Mouse (Mus musculus) limb, embryonic 14.5 days (tissue): Measurements from ENCODE around the gene Fam57b. TPM values are rescaled to one million over a fixed set of nuclear protein-coding genes. Genes with fewer than 3 reads are reported as not detected.

Experiments used
- ATAC-seq: fragments of 200-750 bp; cut with Nextera tagmentation; 2 replicates; pipeline ENCODE4 v1.8.0; 2017; ENCODE audit warnings: low read depth, moderate number of reproducible peaks, moderate TSS enrichment; ENCODE audit not compliant: low FRiP score
- DNase-seq: peaks from one replicate; pipeline ENCODE4 v3.0.0-alpha.2; 2015; ENCODE audit warnings: low spot score
- H3K27ac ChIP-seq: fragments of 300-500 bp; sonication (generic); replicated peaks from 2 replicates; pipeline ENCODE4 v1.5.1; 2014; ENCODE audit warnings: low read depth, mild to moderate bottlenecking, low read length, moderate library complexity, mixed read lengths
- H3K27me3 ChIP-seq: fragments of 300-500 bp; sonication (generic); 2 replicates; pipeline ENCODE4 v1.6.1; 2014; ENCODE audit warnings: low read length, mixed read lengths; ENCODE audit not compliant: control insufficient read depth, insufficient read depth
- H3K36me3 ChIP-seq: fragments of 300-500 bp; sonication (generic); 2 replicates; pipeline ENCODE4 v1.6.1; 2014; ENCODE audit warnings: mild to moderate bottlenecking, low read length, moderate library complexity, mixed read lengths; ENCODE audit not compliant: control insufficient read depth, insufficient read depth
- H3K4me1 ChIP-seq: fragments of 300-500 bp; sonication (generic); 2 replicates; pipeline ENCODE4 v1.6.1; 2014; ENCODE audit warnings: antibody characterized with exemption, low read length, mixed read lengths; ENCODE audit not compliant: control insufficient read depth, insufficient read depth
- H3K4me2 ChIP-seq: fragments of 300-500 bp; sonication (generic); replicated peaks from 2 replicates; pipeline ENCODE4 v1.6.1; 2014; ENCODE audit warnings: low read depth, mild to moderate bottlenecking, low read length, moderate library complexity; ENCODE audit not compliant: severe bottlenecking
- H3K4me3 ChIP-seq: fragments of 300-500 bp; sonication (generic); replicated peaks from 2 replicates; pipeline ENCODE4 v1.5.1; 2014; ENCODE audit warnings: low read length
- H3K9ac ChIP-seq: fragments of 300-500 bp; sonication (generic); 2 replicates; pipeline ENCODE4 v1.6.1; 2014; ENCODE audit warnings: mild to moderate bottlenecking, low read depth, low read length, moderate library complexity; ENCODE audit not compliant: severe bottlenecking
- H3K9me3 ChIP-seq: fragments of 300-500 bp; sonication (generic); 2 replicates; pipeline ENCODE4 v1.6.1; 2016; ENCODE audit warnings: low read length; ENCODE audit not compliant: control insufficient read depth
- POLR2A ChIP-seq: fragments of 200-500 bp; IDR thresholded peaks from 2 replicates; pipeline ENCODE4 v1.8.0; 2012; ENCODE audit warnings: inconsistent platforms, mild to moderate bottlenecking, moderate library complexity, borderline replicate concordance; ENCODE audit not compliant: insufficient read depth, insufficient read length; ENCODE audit errors: extremely low read depth
- WGBS: fragments of 180-500 bp; shearing (Covaris S2); extraction: QIAGEN DNeasy Blood & Tissue Kit; methylation state at CpG from one replicate; pipeline ENCODE4 v1.1.7; 2014; 5-methylcytosine and 5-hydroxymethylcytosine counted together
- polyA plus RNA-seq, 2 experiments: library from polyadenylated mRNA; depleted of rRNA in 1 of 2; stranded (reverse) in 1 of 2; unstranded in 1 of 2; fragments of >200 nt; fragmentation: Nextera tagmentation in 1 of 2; extraction: Ambion mirVana in 1 of 2; gene quantifications; 2 replicates each; pipeline versions ENCODE4 v1.2.1 to v1.2.3; 2012 to 2014

Fam57b gene
- polyA plus RNA-seq, 2 experiments, result 0.21 to 1.6 TPM

DNA sequence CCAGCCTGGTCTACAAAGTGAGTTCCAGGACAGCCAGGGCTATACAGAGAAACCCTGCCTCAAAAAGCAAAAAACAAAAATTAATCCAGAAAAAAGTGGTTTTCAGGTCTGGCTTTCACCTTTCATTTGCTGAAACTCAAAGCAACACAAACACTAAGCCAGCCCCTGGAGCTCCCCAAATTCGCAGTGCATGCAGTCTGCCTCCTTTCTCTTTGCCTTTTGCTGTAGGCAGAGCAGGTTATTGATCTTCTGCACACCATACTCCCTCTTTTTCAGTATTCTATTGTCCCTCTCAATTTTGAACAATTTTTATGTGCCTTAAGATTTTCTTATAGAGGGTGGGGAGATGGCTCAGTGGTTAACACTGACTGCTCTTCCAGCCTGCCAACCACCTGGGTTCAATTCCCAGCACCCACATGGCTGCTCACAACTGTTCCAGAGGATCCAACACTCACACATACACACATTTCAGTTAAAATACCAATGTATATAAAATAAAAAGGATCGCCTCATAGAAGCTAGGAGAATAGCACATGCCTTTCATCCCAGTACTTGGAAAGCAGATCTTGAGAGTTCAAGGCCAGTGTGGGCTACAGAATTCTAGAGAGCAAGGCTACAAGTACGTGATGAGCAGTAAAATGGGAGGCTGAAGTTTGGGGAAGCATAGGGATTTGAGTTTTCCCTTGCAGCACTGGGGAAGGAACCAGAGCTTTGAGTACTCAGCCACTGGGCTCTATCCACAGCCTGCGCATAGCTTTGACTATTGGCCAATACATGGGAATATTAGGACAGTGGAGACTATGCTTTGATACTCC, 3.8 kb upstream of the Fam57b start:
- H3K4me2 ChIP-seq, result no peak overlapping the region

DNA sequence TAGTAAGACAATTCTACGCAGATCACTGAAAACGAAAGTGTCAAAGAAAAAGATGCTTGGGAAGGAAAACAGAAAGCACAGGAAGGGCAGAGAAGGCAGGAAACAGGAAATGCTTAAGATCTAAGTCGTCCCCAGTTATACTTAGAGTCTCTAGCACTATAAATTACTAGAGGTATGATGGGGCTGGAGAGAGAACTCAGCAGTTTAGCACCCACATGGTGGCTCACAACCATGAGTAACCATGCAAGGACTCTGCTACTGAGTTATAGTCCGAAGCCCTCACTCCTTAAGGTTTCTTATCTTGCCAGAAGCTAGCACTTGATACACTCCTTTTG, 3.2 kb upstream of the Fam57b start:
- no peaks in the 10 kb centered on the region for H3K9me3 ChIP-seq
- no peak for TF ChIP-seq POLR2A
- peaks cover 51% of the 10 kb centered on the region for H3K36me3 ChIP-seq
- no peak overlapping the region for H3K4me2 ChIP-seq
- H3K27ac ChIP-seq, result no peak overlapping the region
- no peak overlapping the region for H3K4me3 ChIP-seq
- peaks cover 21% of the 10 kb centered on the region for H3K4me1 ChIP-seq
- no peak for DNase-seq
- no peak overlapping the region for H3K9ac ChIP-seq
- WGBS, result 74% methylated on average over 4 of the region's 4 CpGs
- no peaks in the 10 kb centered on the region for H3K27me3 ChIP-seq
- ATAC-seq, result no peak

More for the DNA sequence above, 3.8 kb upstream of the Fam57b start:
- Histone ChIP-seq H3K36me3 (peaks cover 57% of the 10 kb centered on the region), H3K27me3 (no peaks in the 10 kb centered on the region), H3K9me3 (no peaks in the 10 kb centered on the region), H3K4me1 (peaks cover 21% of the 10 kb centered on the region), H3K4me3 (no peak overlapping the region), H3K27ac (0 out of 2 replicates have a peak overlapping the region, but pooled peaks have one; percentile 96), H3K9ac (no peak overlapping the region)
- no peak for DNase-seq
- TF ChIP-seq POLR2A, result no peak
- no peak for ATAC-seq
- WGBS, result 67% methylated on average over 4 of the region's 4 CpGs

DNA sequence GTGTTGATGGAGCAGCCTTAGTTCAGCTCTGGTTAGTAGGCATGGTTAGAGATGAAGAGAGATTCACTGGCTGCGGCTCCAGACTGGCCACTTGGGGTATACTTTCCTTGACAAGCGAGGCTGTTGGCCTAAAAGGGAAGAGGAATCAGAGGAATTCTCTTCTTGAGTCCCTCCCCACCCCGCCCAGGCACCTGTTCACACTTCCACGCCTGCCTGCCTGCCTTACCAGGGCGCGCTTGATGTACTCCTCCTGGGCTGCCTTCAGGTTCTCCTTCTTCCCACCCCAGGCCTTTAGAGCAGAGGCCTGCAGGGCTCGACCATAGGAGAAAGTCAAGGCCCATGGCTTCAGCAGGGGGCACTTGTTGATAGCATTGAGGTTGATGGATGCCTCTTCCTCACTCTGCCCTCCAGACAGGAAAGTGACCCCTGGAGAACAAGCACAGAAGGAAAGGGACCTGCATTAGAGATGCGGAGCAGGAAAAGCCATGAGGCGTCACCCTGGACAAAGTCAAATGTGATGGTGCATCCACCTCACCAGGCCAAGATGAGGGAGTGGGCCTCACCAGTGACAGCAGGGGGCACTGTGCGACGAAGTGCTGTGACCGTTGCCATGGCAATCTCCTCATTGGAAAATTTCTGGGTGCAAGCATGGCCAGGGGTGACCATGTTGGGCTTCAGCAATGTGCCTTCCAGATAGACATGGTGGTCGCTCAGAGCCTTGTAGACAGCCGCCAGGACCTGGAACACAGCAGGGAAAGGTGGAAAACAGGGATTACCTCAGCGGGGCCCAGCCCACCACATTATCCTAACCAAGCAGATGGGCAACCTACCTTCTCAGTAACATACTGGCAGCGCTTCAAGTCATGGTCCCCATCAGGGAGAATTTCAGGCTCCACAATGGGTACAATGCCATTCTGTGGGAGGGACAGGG, 1.8 kb upstream of the Fam57b start:
- ATAC-seq (no peak), DNase-seq (no peak)
- Histone ChIP-seq H3K4me3 (no peak overlapping the region), H3K27ac (no peak overlapping the region), H3K4me1 (peaks cover 31% of the 10 kb centered on the region), H3K36me3 (peaks cover 40% of the 10 kb centered on the region), H3K4me2 (no peak overlapping the region), H3K9me3 (no peaks in the 10 kb centered on the region), H3K9ac (no peak overlapping the region), H3K27me3 (no peaks in the 10 kb centered on the region)
- no peak for TF ChIP-seq POLR2A
- 85% methylated on average over 14 of the region's 16 CpGs for WGBS

DNA sequence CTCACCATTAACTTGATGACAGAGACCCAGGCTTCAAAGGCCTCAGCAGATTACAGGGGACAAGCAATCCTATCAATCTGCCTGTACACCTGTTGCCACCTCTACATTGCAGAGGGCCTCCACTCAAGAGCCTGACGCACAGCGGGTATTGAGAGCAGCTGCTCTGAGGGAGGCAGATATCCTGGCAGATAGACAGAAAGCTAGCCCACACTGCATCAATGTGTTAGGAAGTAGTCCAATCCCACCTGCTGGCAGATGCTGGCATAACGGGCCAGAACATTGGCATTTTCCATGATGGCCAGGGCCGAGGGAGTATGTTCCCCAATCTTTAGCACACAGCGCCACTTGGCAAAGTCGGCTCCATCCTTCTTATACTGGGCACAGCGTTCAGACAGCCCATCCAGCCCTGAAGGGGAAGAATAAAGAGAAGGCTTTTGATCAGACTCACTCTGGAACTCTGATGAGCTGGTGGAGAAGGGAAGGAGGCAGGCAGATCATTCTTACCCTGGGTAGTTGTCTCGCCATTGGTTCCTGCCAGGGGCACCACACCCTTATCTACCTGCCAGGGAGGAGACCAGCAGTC, 1.0 kb upstream of the Fam57b start:
- no peak for TF ChIP-seq POLR2A
- H3K27me3 ChIP-seq, result no peaks in the 10 kb centered on the region
- peak overlapping the region; percentile 90; the same call in 1 of the 2 replicates for H3K4me3 ChIP-seq
- ATAC-seq (no peak), DNase-seq (no peak)
- H3K36me3 ChIP-seq, result peaks cover 43% of the 10 kb centered on the region
- H3K4me2 ChIP-seq, result no peak overlapping the region
- WGBS, result 64% methylated on average over 8 of the region's 8 CpGs
- H3K9me3 ChIP-seq, result no peaks in the 10 kb centered on the region
- no peak overlapping the region; the same call in 1 of the 2 replicates for H3K9ac ChIP-seq
- peaks cover 29% of the 10 kb centered on the region for H3K4me1 ChIP-seq
- H3K27ac ChIP-seq, result no peak overlapping the region
